Mouse (Mus musculus) embryonic facial prominence, embryonic 13.5 days (tissue): ENCODE data around the gene Mrpl12. TPM values are rescaled to one million over a fixed set of nuclear protein-coding genes. Genes with fewer than 3 reads are reported as not detected.
"Not testable (repeated sequence)": the region's sequence is repeated elsewhere in the genome, so short reads cannot be mapped to it uniquely, and the experiment has no call there.

Experiments
- ATAC-seq: fragments of 200-750 bp; cut with Nextera tagmentation; 2 replicates; pipeline ENCODE4 v1.8.0; 2017; ENCODE audit warnings: low read depth; ENCODE audit not compliant: insufficient number of reproducible peaks, insufficient read depth, low FRiP score, low TSS enrichment
- H3K27ac ChIP-seq: fragments of 300-500 bp; sonication (generic); 2 replicates; pipeline ENCODE4 v1.5.1; 2015; ENCODE audit warnings: moderate library complexity, mild to moderate bottlenecking, inconsistent platforms
- H3K27me3 ChIP-seq: fragments of 300-500 bp; sonication (generic); 2 replicates; pipeline ENCODE4 v1.6.1; 2015; ENCODE audit warnings: mild to moderate bottlenecking, inconsistent platforms
- H3K36me3 ChIP-seq: fragments of 300-500 bp; sonication (generic); 2 replicates; pipeline ENCODE4 v1.6.1; 2015; ENCODE audit warnings: mild to moderate bottlenecking, inconsistent platforms
- H3K4me1 ChIP-seq: fragments of 300-500 bp; sonication (generic); 2 replicates; pipeline ENCODE4 v1.6.1; 2015; ENCODE audit warnings: inconsistent platforms
- H3K4me2 ChIP-seq: fragments of 300-500 bp; sonication (generic); 2 replicates; pipeline ENCODE4 v1.6.1; 2015; ENCODE audit warnings: moderate library complexity, mild to moderate bottlenecking, inconsistent platforms
- H3K4me3 ChIP-seq: fragments of 300-500 bp; sonication (generic); 2 replicates; pipeline ENCODE4 v1.5.1; 2015; ENCODE audit warnings: mild to moderate bottlenecking, inconsistent platforms
- H3K9ac ChIP-seq: fragments of 300-500 bp; sonication (generic); 2 replicates; pipeline ENCODE4 v1.6.1; 2015; ENCODE audit warnings: mild to moderate bottlenecking, inconsistent platforms
- H3K9me3 ChIP-seq: fragments of 300-500 bp; sonication (generic); 2 replicates; pipeline ENCODE4 v1.6.1; 2016; ENCODE audit warnings: inconsistent platforms
- WGBS: fragments of 180-500 bp; shearing (Covaris S2); methylation state at CpG from one replicate; pipeline ENCODE4 v1.1.7; 2015; ENCODE audit warnings: mixed read lengths; 5-methylcytosine and 5-hydroxymethylcytosine counted together
- polyA plus RNA-seq: library from polyadenylated mRNA; unstranded; fragments of >200 nt; fragmentation: Nextera tagmentation; extraction: Ambion mirVana; gene quantifications from 2 replicates; pipeline ENCODE4 v1.2.1, GENCODE M21; 2015

Mrpl12 gene
- polyA plus RNA-seq, 1 experiment from 2014 or later = 134 TPM

DNA sequence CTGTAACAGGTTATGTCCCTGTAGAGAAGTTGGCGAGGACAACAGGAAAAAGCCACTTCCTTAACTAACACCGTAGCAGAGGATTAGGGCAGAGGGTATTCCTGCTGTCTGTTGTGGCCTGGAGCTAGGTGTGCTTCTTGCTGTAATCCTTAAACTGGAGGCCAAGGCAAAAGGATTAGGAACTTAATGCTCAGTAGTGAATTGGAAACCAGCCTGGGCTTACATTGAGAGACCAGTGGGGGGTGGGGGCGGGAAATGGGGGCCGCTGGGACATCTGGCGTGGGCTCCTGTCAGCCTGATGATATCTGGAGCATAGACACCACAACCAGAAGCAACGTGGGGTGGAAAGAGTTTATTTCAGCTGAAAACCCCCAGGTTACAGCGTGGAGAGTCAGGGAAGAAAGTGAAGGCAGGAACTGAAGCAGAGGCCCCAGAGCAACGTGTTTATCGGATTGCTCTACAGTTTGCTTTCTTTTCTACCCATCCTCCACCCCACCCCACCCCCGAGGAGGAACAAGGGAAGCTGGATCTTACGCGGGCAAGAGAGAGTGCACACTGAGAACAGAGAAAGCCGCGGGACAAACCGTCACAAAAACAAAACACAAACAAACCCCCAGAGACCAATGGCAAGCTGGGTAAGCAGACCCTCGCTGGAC lies 26.1 kb downstream of the Mrpl12 start:
- WGBS = 3% methylated on average over 16 of the region's 16 CpGs
- peak overlapping the region; percentile 41; the same call in 1 of the 2 replicates for H3K9ac ChIP-seq
- no peaks in the 10 kb centered on the region for H3K27me3 ChIP-seq
- peak overlapping the region; percentile 54 for H3K4me2 ChIP-seq
- ATAC-seq = no peak
- H3K4me3 ChIP-seq = peak overlapping the region; percentile 19
- H3K9me3 ChIP-seq = no peaks in the 10 kb centered on the region
- H3K4me1 ChIP-seq = peaks cover 15% of the 10 kb centered on the region
- peak overlapping the region; percentile 69 for H3K27ac ChIP-seq
- no peaks in the 10 kb centered on the region for H3K36me3 ChIP-seq

DNA sequence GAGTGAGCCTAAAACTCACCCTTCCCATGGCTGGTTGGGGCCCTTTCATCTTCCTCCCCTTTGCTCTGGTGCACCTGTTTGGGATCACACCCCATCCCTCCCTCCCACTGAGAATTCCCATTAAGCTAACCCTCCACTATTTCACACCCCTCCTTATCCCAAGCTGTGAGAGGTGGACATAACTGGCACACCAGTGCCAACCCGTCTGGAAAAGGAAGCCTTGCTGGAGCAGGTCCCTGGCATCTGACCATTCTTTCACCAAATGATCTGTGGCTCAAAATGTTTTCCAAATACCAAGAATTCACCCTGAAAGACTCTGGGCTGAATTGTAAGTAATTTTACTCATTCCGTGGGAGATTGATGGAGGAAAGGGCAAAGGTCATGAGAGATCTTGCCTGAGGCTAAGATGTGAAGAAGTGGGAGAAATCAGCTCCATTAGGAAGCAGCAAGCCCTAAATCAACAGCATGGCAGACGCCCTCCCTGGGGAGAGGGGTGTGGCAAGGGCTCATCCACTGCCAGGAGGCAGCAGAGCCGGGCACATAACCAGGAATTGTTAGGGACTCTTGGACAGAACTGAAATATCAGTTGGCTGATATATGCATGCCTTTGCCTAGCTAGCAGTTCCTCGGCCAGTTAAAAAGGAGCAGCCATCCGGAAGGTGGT lies 28.5 kb downstream of the Mrpl12 start:
- H3K9ac ChIP-seq = no peak overlapping the region
- H3K27me3 ChIP-seq = no peaks in the 10 kb centered on the region
- H3K27ac ChIP-seq = no peak overlapping the region
- 40% methylated on average over 6 of the region's 6 CpGs for WGBS
- H3K4me2 ChIP-seq = no peak overlapping the region
- H3K9me3 ChIP-seq = no peaks in the 10 kb centered on the region
- ATAC-seq = no peak
- H3K4me1 ChIP-seq = peaks cover 21% of the 10 kb centered on the region
- H3K36me3 ChIP-seq = no peaks in the 10 kb centered on the region
- H3K4me3 ChIP-seq = no peak overlapping the region

DNA sequence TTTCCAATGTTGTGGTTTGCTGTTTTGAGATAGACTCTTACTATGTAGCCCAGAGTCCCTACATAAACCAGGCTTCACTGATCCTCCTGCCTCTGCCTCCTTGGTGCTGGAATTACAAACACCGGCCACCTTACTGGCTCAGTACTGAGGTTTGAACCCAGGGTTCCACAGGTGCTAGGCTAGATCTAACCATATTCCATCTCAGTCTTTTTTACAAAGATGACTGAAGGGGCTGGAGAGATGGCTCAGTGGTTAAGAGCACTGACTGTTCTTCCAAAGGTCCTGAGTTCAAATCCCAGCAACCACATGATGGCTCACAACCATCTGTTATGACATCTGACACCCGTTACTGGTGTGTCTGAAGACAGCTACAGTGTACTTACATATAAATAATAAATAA lies 29.8 kb downstream of the Mrpl12 start:
- H3K9me3 ChIP-seq, ATAC-seq, H3K9ac ChIP-seq, H3K4me3 ChIP-seq, H3K27ac ChIP-seq, H3K27me3 ChIP-seq, H3K36me3 ChIP-seq, H3K4me2 ChIP-seq: not testable (repeated sequence)
- H3K4me1 ChIP-seq = peaks cover 24% of the 10 kb centered on the region
- 84% methylated on average over 2 of the region's 2 CpGs for WGBS

DNA sequence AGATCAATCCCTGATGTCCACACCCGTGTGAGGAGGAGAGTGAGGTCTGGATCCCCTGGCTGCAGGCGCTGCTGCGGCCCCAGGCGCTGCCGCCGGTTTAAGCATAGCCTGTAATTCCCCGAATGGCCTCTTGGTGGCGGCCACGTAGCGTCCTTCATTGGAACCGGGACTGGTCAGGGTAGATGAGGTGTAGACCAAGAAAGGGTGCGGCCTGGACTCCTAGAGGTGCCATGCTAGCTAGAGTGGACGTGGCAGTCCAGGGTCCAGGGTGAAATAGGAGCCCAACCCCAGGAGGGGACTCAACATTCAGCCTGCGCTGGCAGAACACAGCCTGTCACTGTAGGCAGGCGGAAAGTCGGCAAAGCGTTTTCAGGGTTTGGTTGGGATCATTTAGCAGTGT lies 31.2 kb downstream of the Mrpl12 start:
- Histone ChIP-seq H3K4me3 (0 out of 2 replicates have a peak overlapping the region, but pooled peaks have one; percentile 6), H3K9ac (peak overlapping the region; percentile 49; the same call in 1 of the 2 replicates), H3K27ac (no peak overlapping the region), H3K27me3 (no peaks in the 10 kb centered on the region), H3K9me3 (no peaks in the 10 kb centered on the region), H3K4me2 (peak overlapping the region; percentile 11; the same call in 1 of the 2 replicates), H3K4me1 (peaks cover 19% of the 10 kb centered on the region), H3K36me3 (no peaks in the 10 kb centered on the region)
- WGBS = 16% methylated on average over 17 of the region's 17 CpGs
- ATAC-seq = no peak

DNA sequence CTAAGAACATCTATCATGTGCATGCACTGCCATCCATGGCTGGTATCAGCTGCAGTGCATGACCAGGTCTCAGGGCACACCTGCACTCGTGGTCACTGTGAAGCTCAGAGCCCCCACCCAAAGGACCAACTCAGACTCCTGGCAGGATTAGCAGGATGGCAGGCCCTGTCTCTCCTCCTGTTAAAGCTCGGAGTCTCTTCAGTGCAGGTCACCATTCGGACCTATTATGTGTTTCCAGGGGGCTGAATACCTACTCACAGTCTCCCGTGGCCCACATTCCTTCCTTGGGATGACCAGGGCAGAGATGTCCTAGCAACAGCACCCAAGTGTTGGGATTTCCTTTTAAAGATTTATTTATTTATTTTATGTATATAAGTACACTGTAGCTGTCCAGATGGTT lies 32.7 kb downstream of the Mrpl12 start:
- Histone ChIP-seq H3K27me3 (no peaks in the 10 kb centered on the region), H3K4me1 (peaks cover 14% of the 10 kb centered on the region; the same call in 1 of the 2 replicates), H3K4me2 (no peak overlapping the region), H3K36me3 (no peaks in the 10 kb centered on the region), H3K27ac (no peak overlapping the region), H3K4me3 (no peak overlapping the region), H3K9me3 (no peaks in the 10 kb centered on the region), H3K9ac (no peak overlapping the region)
- no peak for ATAC-seq
- WGBS = 77% methylated on average over 4 of the region's 4 CpGs

DNA sequence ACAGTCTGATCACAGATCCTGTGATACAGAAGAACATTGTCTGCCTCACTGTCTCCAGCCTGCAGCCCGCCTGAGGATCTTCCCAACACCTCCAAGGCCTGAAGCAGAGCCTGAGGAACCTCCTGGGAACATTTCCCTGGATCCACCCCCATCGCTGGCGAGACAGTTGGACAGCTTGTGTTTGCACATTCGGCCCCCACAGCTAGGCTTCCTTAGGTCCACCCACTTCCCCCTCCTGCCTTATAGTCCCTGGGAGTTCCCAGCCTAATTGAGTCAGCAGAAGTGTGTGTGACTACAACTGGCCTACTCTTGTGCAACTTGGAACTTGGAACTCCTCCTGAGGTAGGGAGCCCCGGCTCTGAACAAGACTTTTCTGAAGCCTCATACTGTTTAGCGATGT lies 33.6 kb downstream of the Mrpl12 start:
- Histone ChIP-seq H3K9ac (no peak overlapping the region), H3K9me3 (no peaks in the 10 kb centered on the region), H3K4me3 (no peak overlapping the region), H3K36me3 (no peaks in the 10 kb centered on the region), H3K27ac (no peak overlapping the region), H3K4me1 (peaks cover 14% of the 10 kb centered on the region; the same call in 1 of the 2 replicates), H3K27me3 (no peaks in the 10 kb centered on the region), H3K4me2 (no peak overlapping the region)
- ATAC-seq = no peak
- WGBS = 61% methylated on average over 6 of the region's 6 CpGs

DNA sequence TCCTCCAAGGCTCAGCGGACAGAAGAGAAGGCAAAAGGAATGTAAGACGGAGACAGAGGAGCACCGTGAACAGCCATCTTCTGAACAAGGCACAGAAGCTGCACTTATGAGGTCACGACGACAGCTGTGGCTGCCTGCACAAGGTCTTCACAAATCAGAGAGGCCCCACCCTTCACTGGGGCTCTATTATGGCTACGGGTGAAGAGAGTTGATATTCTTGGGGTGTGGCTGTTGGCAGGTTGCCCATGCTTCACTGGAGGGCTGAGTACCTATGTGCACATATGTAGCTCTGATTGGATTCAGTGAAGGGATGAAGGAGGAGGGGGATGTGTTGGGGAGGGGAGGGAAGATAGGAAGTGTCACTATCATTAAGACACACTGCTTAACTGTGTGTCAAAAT lies 34.1 kb downstream of the Mrpl12 start:
- H3K27ac ChIP-seq = no peak overlapping the region
- no peak overlapping the region for H3K4me2 ChIP-seq
- H3K9me3 ChIP-seq = no peaks in the 10 kb centered on the region
- H3K9ac ChIP-seq = no peak overlapping the region
- H3K36me3 ChIP-seq = no peaks in the 10 kb centered on the region
- ATAC-seq = no peak
- peaks cover 14% of the 10 kb centered on the region; the same call in 1 of the 2 replicates for H3K4me1 ChIP-seq
- H3K27me3 ChIP-seq = no peaks in the 10 kb centered on the region
- WGBS = 66% methylated on average over 6 of the region's 6 CpGs
- no peak overlapping the region for H3K4me3 ChIP-seq

DNA sequence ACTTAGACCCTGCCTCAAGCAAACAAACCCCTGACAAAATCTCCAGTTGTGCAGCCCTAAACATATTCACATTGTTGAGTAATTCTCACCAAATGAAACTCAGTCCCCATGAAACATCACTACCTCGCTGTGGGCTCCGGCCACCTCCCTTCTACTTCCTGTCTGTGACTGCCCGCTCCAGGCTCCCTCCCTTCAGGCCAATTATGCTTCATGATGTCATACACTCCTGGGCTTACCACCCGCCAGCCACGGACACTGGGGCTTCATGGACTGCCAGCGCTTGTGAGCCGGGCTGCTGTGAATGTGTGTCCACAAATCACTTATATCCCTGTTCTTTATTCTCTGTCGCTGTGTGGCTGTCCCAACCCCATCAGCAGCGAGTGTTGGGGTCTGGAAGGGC lies 35.3 kb downstream of the Mrpl12 start:
- no peak overlapping the region for H3K9ac ChIP-seq
- no peaks in the 10 kb centered on the region for H3K36me3 ChIP-seq
- H3K4me1 ChIP-seq = peaks cover 14% of the 10 kb centered on the region; the same call in 1 of the 2 replicates
- no peak overlapping the region for H3K4me2 ChIP-seq
- H3K9me3 ChIP-seq = no peaks in the 10 kb centered on the region
- no peak overlapping the region for H3K4me3 ChIP-seq
- no peaks in the 10 kb centered on the region for H3K27me3 ChIP-seq
- no peak for ATAC-seq
- WGBS = 37% methylated on average over 9 of the region's 9 CpGs
- no peak overlapping the region for H3K27ac ChIP-seq

DNA sequence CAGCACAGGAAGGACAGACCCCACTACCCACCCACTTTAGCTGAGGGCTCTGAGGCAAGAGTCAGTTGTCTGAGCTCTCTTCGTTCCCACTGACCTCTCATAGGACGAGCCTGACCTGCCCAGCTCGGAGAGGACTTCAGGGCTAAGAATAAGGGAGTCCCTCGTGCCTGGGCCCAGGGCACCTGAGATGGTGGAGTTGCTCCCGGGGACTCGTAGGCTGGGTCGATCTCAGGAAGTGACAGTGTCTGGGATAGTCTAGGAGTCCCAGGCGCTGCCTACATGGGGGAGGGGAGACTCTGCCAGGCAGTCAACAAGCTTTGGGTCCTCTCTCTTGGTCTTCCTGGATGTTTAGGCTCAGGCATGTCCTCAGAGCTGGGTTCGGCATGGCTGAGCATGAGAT lies 36.1 kb downstream of the Mrpl12 start:
- no peaks in the 10 kb centered on the region for H3K27me3 ChIP-seq
- no peak overlapping the region for H3K4me2 ChIP-seq
- H3K27ac ChIP-seq = no peak overlapping the region
- 0 out of 2 replicates have a peak overlapping the region, but pooled peaks have one; percentile 32 for H3K9ac ChIP-seq
- H3K36me3 ChIP-seq = no peaks in the 10 kb centered on the region
- ATAC-seq = no peak
- no peaks in the 10 kb centered on the region for H3K9me3 ChIP-seq
- H3K4me3 ChIP-seq = no peak overlapping the region
- peaks cover 12% of the 10 kb centered on the region; the same call in 1 of the 2 replicates for H3K4me1 ChIP-seq
- WGBS = 66% methylated on average over 9 of the region's 9 CpGs

DNA sequence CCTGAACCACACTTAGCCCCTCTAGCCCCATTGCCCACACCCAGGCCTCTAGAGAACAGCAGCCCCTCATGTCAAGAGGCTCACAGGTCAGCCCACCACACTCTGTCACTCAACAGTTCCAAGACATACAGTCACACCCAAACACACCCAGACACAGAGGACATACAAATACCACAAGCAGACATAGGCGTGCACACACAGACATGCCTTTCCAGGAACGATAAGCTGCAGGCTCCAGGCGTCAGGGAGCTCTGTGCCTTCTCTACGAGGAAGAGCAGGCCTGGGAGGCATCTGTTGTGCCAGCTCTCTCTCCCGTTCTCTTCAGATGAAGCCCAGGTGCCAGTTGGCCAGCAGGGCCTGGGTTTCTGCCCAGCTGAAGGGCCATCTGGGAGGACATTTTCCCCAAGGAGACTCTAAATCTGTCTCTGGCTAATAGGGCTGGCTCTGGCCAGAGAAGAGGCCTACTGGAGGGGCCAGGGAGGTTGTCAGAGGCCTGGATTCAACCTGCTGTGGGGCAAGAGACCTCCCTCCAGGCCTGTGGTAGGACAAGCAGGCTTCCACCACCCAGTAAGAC lies 36.6 kb downstream of the Mrpl12 start:
- Histone ChIP-seq H3K9me3 (no peaks in the 10 kb centered on the region), H3K9ac (0 out of 2 replicates have a peak overlapping the region, but pooled peaks have one; percentile 32), H3K4me1 (peaks cover 7% of the 10 kb centered on the region; the same call in 1 of the 2 replicates), H3K27me3 (no peaks in the 10 kb centered on the region), H3K36me3 (no peaks in the 10 kb centered on the region), H3K27ac (no peak overlapping the region), H3K4me2 (no peak overlapping the region), H3K4me3 (no peak overlapping the region)
- 69% methylated on average over 5 of the region's 5 CpGs for WGBS
- no peak for ATAC-seq

DNA sequence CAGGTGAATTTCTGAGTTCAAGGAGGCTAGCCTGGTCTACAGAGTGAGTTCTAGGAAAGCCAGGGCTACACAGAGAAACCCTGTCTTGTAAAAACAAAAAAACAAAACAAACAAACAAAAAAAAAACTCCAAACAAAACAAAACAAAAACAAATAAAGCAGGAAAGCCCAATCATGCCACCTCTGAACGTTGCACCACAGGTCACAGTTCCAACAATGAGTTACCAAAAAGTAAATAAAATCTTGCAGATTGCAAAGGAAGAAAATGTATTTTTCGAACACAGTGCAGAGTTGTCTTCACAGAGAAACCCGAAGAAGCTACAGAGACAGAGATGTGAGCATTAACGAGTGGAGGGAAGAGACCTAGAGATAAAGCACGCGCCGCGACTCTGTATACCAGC lies 38.2 kb downstream of the Mrpl12 start:
- Histone ChIP-seq H3K4me2 (no peak overlapping the region), H3K27me3 (peaks cover 4% of the 10 kb centered on the region), H3K27ac (no peak overlapping the region), H3K9ac (no peak overlapping the region), H3K36me3 (no peaks in the 10 kb centered on the region), H3K9me3 (no peaks in the 10 kb centered on the region), H3K4me3 (no peak overlapping the region), H3K4me1 (peaks cover 7% of the 10 kb centered on the region; the same call in 1 of the 2 replicates)
- WGBS = 84% methylated on average over 8 of the region's 8 CpGs
- ATAC-seq = no peak

DNA sequence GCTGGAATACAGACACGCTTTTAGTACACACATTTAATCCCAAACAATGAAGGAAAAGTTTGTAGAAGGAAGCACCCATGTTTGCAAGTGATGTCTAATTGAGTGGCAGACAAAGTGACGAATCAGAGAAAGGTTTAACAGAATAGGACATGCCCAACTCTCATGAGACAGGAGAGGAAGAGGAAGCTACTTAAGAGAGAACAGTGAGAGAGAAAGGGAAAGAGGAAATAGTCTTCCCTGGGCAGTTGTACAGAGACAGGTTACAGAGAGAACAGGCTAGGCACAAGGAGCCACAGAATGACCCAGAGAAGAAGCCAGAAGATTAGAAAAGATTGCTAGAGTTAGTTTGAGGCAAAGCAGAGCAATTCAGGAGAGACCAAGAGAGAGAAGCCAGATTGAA lies 41.5 kb downstream of the Mrpl12 start:
- Histone ChIP-seq H3K9me3 (no peaks in the 10 kb centered on the region), H3K4me3 (no peak overlapping the region), H3K27me3 (peaks cover 37% of the 10 kb centered on the region), H3K4me1 (peaks cover 10% of the 10 kb centered on the region), H3K4me2 (no peak overlapping the region), H3K36me3 (no peaks in the 10 kb centered on the region), H3K27ac (no peak overlapping the region), H3K9ac (no peak overlapping the region)
- no peak for ATAC-seq
- 73% methylated on average over 2 of the region's 2 CpGs for WGBS
